ENCODE assay signal across 19 mouse cellular contexts in genomic region chr8:90841321-90841720, GRCm38 (mm10). TPM values are rescaled to one million over a fixed set of nuclear protein-coding genes. Genes with fewer than 3 reads are reported as not detected.
DNase-seq lines count a peak whose midpoint lies in the region; ATAC-seq lines count a peak whose summit lies in the region.
"Had no signal": no experiment of that assay in that cellular context is flagged by ENCODE, and none has a peak within 500 bp of the region (broad histone marks: within the 10 kb centered on the region; RNA-seq: fewer than 3 reads in every experiment).

No protein-coding gene starts in this region.

- ATAC-seq in embryonic facial prominence, embryonic 15.5 days (ENCODE audit: insufficient number of reproducible peaks, low FRiP score, low TSS enrichment, low read depth) = no peak
- peak; percentile 41; the same call in 1 of the 2 replicates for ATAC-seq in heart, embryonic 16.5 days (replicated peaks; ENCODE audit: extremely low read depth, insufficient read depth, low FRiP score)
- ATAC-seq in megakaryocyte progenitor cell, adult 5-6 weeks (replicated peaks; ENCODE audit: poor library complexity) = peak; percentile 40
- ATAC-seq in midbrain, embryonic 16.5 days = no peak
- ATAC-seq: midbrain, embryonic 15.5 days; Patski had no signal

- DNase-seq in Muller cell, postnatal 12 days (ENCODE audit: inconsistent ontology term) = peak; percentile 60
- no peak for DNase-seq in adrenal gland, adult (ENCODE audit: inconsistent age in 2 of 2, low spot score in 1 of 2)
- DNase-seq in cerebellum, postnatal 25 days = no peak
- DNase-seq: cerebellum, adult 9-10 months; embryo, embryonic 11 days; kidney, postnatal 36 days; lung, adult 18-20 months had no signal

- no peaks in the 10 kb centered on the region for H3K9me3 ChIP-seq in embryonic facial prominence, embryonic 15.5 days (replicated peaks)
- no peaks in the 10 kb centered on the region for H3K9me3 ChIP-seq in heart, embryonic 16.5 days (replicated peaks; ENCODE audit: control insufficient read depth, low read length)
- H3K9me3 ChIP-seq in midbrain, embryonic 16.5 days (replicated peaks; ENCODE audit: control insufficient read depth, low read length, poor library complexity, severe bottlenecking) = no peaks in the 10 kb centered on the region
- H3K9me3 ChIP-seq: limb, embryonic 13.5 days; midbrain, embryonic 15.5 days; neural tube, embryonic 12.5 days had no signal

- no peak overlapping the region for H3K4me2 ChIP-seq in embryonic facial prominence, embryonic 15.5 days (replicated peaks)
- no peak overlapping the region for H3K4me2 ChIP-seq in heart, embryonic 16.5 days (ENCODE audit: low read depth, low read length)
- no peak overlapping the region for H3K4me2 ChIP-seq in midbrain, embryonic 16.5 days (ENCODE audit: low read length)
- H3K4me2 ChIP-seq: limb, embryonic 13.5 days; midbrain, embryonic 15.5 days; neural tube, embryonic 12.5 days had no signal

- WGBS in embryonic facial prominence, embryonic 15.5 days = 53% methylated on average over 13 of the region's 13 CpGs
- 62% methylated on average over 13 of the region's 13 CpGs for WGBS in heart, embryonic 16.5 days
- WGBS in midbrain, embryonic 16.5 days = 52% methylated on average over 13 of the region's 13 CpGs

- peaks cover 19% of the 10 kb centered on the region for H3K4me1 ChIP-seq in embryonic facial prominence, embryonic 15.5 days
- H3K4me1 ChIP-seq in heart, embryonic 16.5 days (ENCODE audit: control insufficient read depth, insufficient read depth, low read length) = peaks cover 4% of the 10 kb centered on the region; the same call in 1 of the 2 replicates
- no peaks in the 10 kb centered on the region for H3K4me1 ChIP-seq in midbrain, embryonic 16.5 days (ENCODE audit: control insufficient read depth, insufficient read depth, low read length)
- H3K4me1 ChIP-seq: midbrain, embryonic 15.5 days; neural tube, embryonic 12.5 days had no signal

- H3K4me3 ChIP-seq in embryonic facial prominence, embryonic 15.5 days (replicated peaks) = no peak overlapping the region
- H3K4me3 ChIP-seq in heart, embryonic 16.5 days (ENCODE audit: low read length) = no peak overlapping the region
- no peak overlapping the region for H3K4me3 ChIP-seq in midbrain, embryonic 16.5 days (ENCODE audit: low read depth, low read length)
- H3K4me3 ChIP-seq: limb, embryonic 13.5 days; midbrain, embryonic 15.5 days; neural tube, embryonic 12.5 days had no signal

- no peaks in the 10 kb centered on the region for H3K27me3 ChIP-seq in embryonic facial prominence, embryonic 15.5 days
- H3K27me3 ChIP-seq in heart, embryonic 16.5 days (ENCODE audit: control insufficient read depth, insufficient read depth, low read length) = no peaks in the 10 kb centered on the region
- no peaks in the 10 kb centered on the region for H3K27me3 ChIP-seq in midbrain, embryonic 16.5 days (ENCODE audit: control insufficient read depth, insufficient read depth, low read depth, low read length)
- H3K27me3 ChIP-seq: limb, embryonic 13.5 days; midbrain, embryonic 15.5 days; neural tube, embryonic 12.5 days; Patski had no signal

- 0 out of 2 replicates have a peak, but pooled peaks cover 3% of the 10 kb centered on the region for H3K36me3 ChIP-seq in embryonic facial prominence, embryonic 15.5 days
- H3K36me3 ChIP-seq in heart, embryonic 16.5 days (ENCODE audit: control insufficient read depth, insufficient read depth) = no peaks in the 10 kb centered on the region
- no peaks in the 10 kb centered on the region for H3K36me3 ChIP-seq in midbrain, embryonic 16.5 days (ENCODE audit: control insufficient read depth, insufficient read depth, low read length)
- H3K36me3 ChIP-seq: limb, embryonic 13.5 days; midbrain, embryonic 15.5 days; neural tube, embryonic 12.5 days had no signal

- peak overlapping the region; percentile 55; the same call in 1 of the 2 replicates for H3K27ac ChIP-seq in embryonic facial prominence, embryonic 15.5 days (replicated peaks)
- no peak overlapping the region for H3K27ac ChIP-seq in heart, embryonic 16.5 days (ENCODE audit: low read length)
- no peak overlapping the region for H3K27ac ChIP-seq in midbrain, embryonic 16.5 days (ENCODE audit: low read length)
- H3K27ac ChIP-seq: limb, embryonic 13.5 days; midbrain, embryonic 15.5 days; neural tube, embryonic 12.5 days had no signal

- no peak overlapping the region for H3K9ac ChIP-seq in embryonic facial prominence, embryonic 15.5 days
- no peak overlapping the region for H3K9ac ChIP-seq in heart, embryonic 16.5 days (ENCODE audit: low read length)
- no peak overlapping the region for H3K9ac ChIP-seq in midbrain, embryonic 16.5 days (ENCODE audit: low read depth, low read length)
- H3K9ac ChIP-seq: limb, embryonic 13.5 days; midbrain, embryonic 15.5 days; neural tube, embryonic 12.5 days had no signal

RNA-seq across cellular contexts. Expression of gene Chd9, which starts 13.2 kb away (rescaled TPM):
- 139 and 146 TPM in 2 replicates for polyA plus RNA-seq in embryonic facial prominence, embryonic 15.5 days (2015; fragmentation: Nextera tagmentation; extraction: Ambion mirVana)
- polyA plus RNA-seq in heart, embryonic 16.5 days (2015; fragmentation: Nextera tagmentation; extraction: Ambion mirVana) = 56.4 and 60.6 TPM in 2 replicates
- total RNA-seq in megakaryocyte progenitor cell, adult 5-6 weeks (2015) = 121 and 145 TPM in 2 replicates
- 47.6 and 62.6 TPM in 2 replicates for total RNA-seq in megakaryocyte progenitor cell, adult 5-6 weeks (2017)
- 68.4 and 80.2 TPM in 2 replicates for polyA plus RNA-seq in midbrain, embryonic 16.5 days (2015; fragmentation: Nextera tagmentation; extraction: Ambion mirVana)

RNA-seq across cellular contexts. Expression of gene Gm19935, which starts 24.1 kb away (rescaled TPM):
- 4.8 and 6.7 TPM in 2 replicates for polyA plus RNA-seq in embryonic facial prominence, embryonic 15.5 days (2015; fragmentation: Nextera tagmentation; extraction: Ambion mirVana)
- 0.15 and 0.24 TPM in 2 replicates for polyA plus RNA-seq in heart, embryonic 16.5 days (2015; fragmentation: Nextera tagmentation; extraction: Ambion mirVana)
- not detected in 2 replicates for total RNA-seq in megakaryocyte progenitor cell, adult 5-6 weeks (2015)
- total RNA-seq in megakaryocyte progenitor cell, adult 5-6 weeks (2017) = not detected in 2 replicates
- 1.2 and 1.8 TPM in 2 replicates for polyA plus RNA-seq in midbrain, embryonic 16.5 days (2015; fragmentation: Nextera tagmentation; extraction: Ambion mirVana)
- total RNA-seq: adrenal gland, adult 18-20 months; hematopoietic stem cell, adult 5-6 weeks had no signal
- polyA plus RNA-seq: intestine, embryonic 14.5 days; limb, embryonic 13.5 days; macrophage had no signal

Comparison
In these comparisons a context has a peak if more than half of its experiments do, and no peak if none do; other contexts are left out.
1. ATAC-seq: peak in heart, embryonic 16.5 days (single experiment) and megakaryocyte progenitor cell, adult 5-6 weeks (single experiment); none in embryonic facial prominence, embryonic 15.5 days (single experiment) and midbrain, embryonic 16.5 days (single experiment).